Mouse (Mus musculus) liver, embryonic 14.5 days (tissue): ENCODE measurements at regions not wholly inside any gene's neighbourhood (a gene's known extent, or its start where the extent isn't known, plus 50 kb on each side); places are given as distances from the start of the nearest gene placed in this dataset.

Experiments used
- ATAC-seq: fragments of 200-750 bp; cut with Nextera tagmentation; 2 replicates; pipeline ENCODE4 v1.8.0; 2017; ENCODE audit warnings: moderate number of reproducible peaks, mild to moderate bottlenecking, moderate library complexity; ENCODE audit not compliant: insufficient read depth
- DNase-seq, 3 experiments: peaks; one replicate each; pipeline ENCODE4 v3.0.0-alpha.2; 2012 to 2013; ENCODE audit warnings: low read depth in 3 of 3, low spot score in 3 of 3
- H3K27ac ChIP-seq: fragments of 300-500 bp; sonication (generic); 2 replicates; pipeline ENCODE4 v1.5.1; 2014; ENCODE audit warnings: moderate library complexity, mild to moderate bottlenecking, control low read depth, inconsistent platforms
- H3K27me3 ChIP-seq: fragments of 300-500 bp; sonication (generic); 2 replicates; pipeline ENCODE4 v1.6.1; 2014; ENCODE audit warnings: mild to moderate bottlenecking, low read length, moderate library complexity; ENCODE audit not compliant: control insufficient read depth, insufficient read depth
- H3K36me3 ChIP-seq: fragments of 300-500 bp; sonication (generic); replicated peaks from 2 replicates; pipeline ENCODE4 v1.6.1; 2014; ENCODE audit warnings: low read depth; ENCODE audit not compliant: control insufficient read depth, insufficient read depth
- H3K4me1 ChIP-seq, 2 experiments: fragments of 200-500 bp in 1 of 2; fragments of 300-500 bp in 1 of 2; sonication (generic) in 1 of 2; replicated peaks; 2 replicates each; pipeline ENCODE4 v1.6.1; 2012 to 2014; ENCODE audit warnings: antibody characterized with exemption in 1 of 2, inconsistent platforms in 1 of 2, low read length in 1 of 2; ENCODE audit not compliant: control insufficient read depth in 2 of 2, insufficient read depth in 2 of 2
- H3K4me2 ChIP-seq: fragments of 300-500 bp; sonication (generic); 2 replicates; pipeline ENCODE4 v1.6.1; 2014; ENCODE audit warnings: low read depth, mild to moderate bottlenecking, control low read depth, moderate library complexity
- H3K4me3 ChIP-seq, 2 experiments: fragments of 200-500 bp in 1 of 2; fragments of 300-500 bp in 1 of 2; sonication (generic) in 1 of 2; 2 replicates each; pipeline ENCODE4 v1.5.1; 2012 to 2014; ENCODE audit warnings: low read depth in 2 of 2, low read length in 2 of 2, mild to moderate bottlenecking in 2 of 2, control low read depth in 1 of 2, inconsistent platforms in 1 of 2, moderate library complexity in 1 of 2; ENCODE audit not compliant: insufficient read depth in 1 of 2
- H3K9ac ChIP-seq: fragments of 300-500 bp; sonication (generic); replicated peaks from 2 replicates; pipeline ENCODE4 v1.6.1; 2014; ENCODE audit warnings: mild to moderate bottlenecking, control low read depth, moderate library complexity
- H3K9me3 ChIP-seq: fragments of 300-500 bp; sonication (generic); 2 replicates; pipeline ENCODE4 v1.6.1; 2016; ENCODE audit warnings: low read length, mixed read lengths; ENCODE audit not compliant: control insufficient read depth
- CTCF ChIP-seq: IDR thresholded peaks from 2 replicates; pipeline ENCODE4 v1.5.1; 2016; ENCODE audit warnings: antibody characterized with exemption, low read depth, control low read depth
- EP300 ChIP-seq: IDR thresholded peaks from 2 replicates; pipeline ENCODE4 v1.6.1; 2016; ENCODE audit warnings: antibody characterized with exemption, low read depth
- WGBS: fragments of 180-500 bp; shearing (Covaris S2); extraction: QIAGEN DNeasy Blood & Tissue Kit; methylation state at CpG from one replicate; pipeline ENCODE4 v1.1.7; 2014; ENCODE audit not compliant: insufficient replicate concordance; 5-methylcytosine and 5-hydroxymethylcytosine counted together

GRCm38 (mm10) chr8:34601426-34601953 is 490.0 kb upstream of the Gm10131 start:
- DNase-seq (no peak), ATAC-seq (no peak)
- TF ChIP-seq CTCF (no peak), EP300 (no peak)
- H3K9ac ChIP-seq, result no peak overlapping the region
- H3K27me3 ChIP-seq, result no peaks in the 10 kb centered on the region
- no peak overlapping the region for H3K4me3 ChIP-seq
- H3K4me2 ChIP-seq, result no peak overlapping the region
- no peaks in the 10 kb centered on the region for H3K36me3 ChIP-seq
- H3K4me1 ChIP-seq, result no peaks in the 10 kb centered on the region
- WGBS, result 66% methylated on average over 3 of the region's 3 CpGs
- H3K27ac ChIP-seq, result no peak overlapping the region
- no peaks in the 10 kb centered on the region for H3K9me3 ChIP-seq

GRCm38 (mm10) chr8:34600880-34601279 is 489.3 kb upstream of the Gm10131 start:
- Histone ChIP-seq H3K4me1 (no peaks in the 10 kb centered on the region), H3K36me3 (no peaks in the 10 kb centered on the region), H3K9ac (no peak overlapping the region), H3K27ac (no peak overlapping the region), H3K9me3 (no peaks in the 10 kb centered on the region), H3K4me3 (no peak overlapping the region), H3K4me2 (no peak overlapping the region), H3K27me3 (no peaks in the 10 kb centered on the region)
- ATAC-seq (no peak), DNase-seq (no peak)
- TF ChIP-seq EP300 (no peak), CTCF (no peak)
- 58% methylated on average over 5 of the region's 5 CpGs for WGBS

GRCm38 (mm10) chr8:34596593-34596992 is 485.1 kb upstream of the Gm10131 start:
- H3K36me3 ChIP-seq, result no peaks in the 10 kb centered on the region
- no peak overlapping the region for H3K4me3 ChIP-seq
- no peaks in the 10 kb centered on the region for H3K27me3 ChIP-seq
- no peak overlapping the region for H3K27ac ChIP-seq
- H3K4me1 ChIP-seq, result no peaks in the 10 kb centered on the region
- WGBS, result 42% methylated on average over 5 of the region's 5 CpGs
- DNase-seq (no peak), ATAC-seq (no peak)
- H3K9me3 ChIP-seq, result no peaks in the 10 kb centered on the region
- no peak overlapping the region for H3K9ac ChIP-seq
- no peak for TF ChIP-seq CTCF
- no peak for TF ChIP-seq EP300
- no peak overlapping the region for H3K4me2 ChIP-seq

- Histone ChIP-seq H3K9me3 (no peaks in the 10 kb centered on the region), H3K36me3 (no peaks in the 10 kb centered on the region), H3K4me3 (no peak overlapping the region), H3K4me2 (no peak overlapping the region), H3K27me3 (no peaks in the 10 kb centered on the region), H3K27ac (no peak overlapping the region), H3K4me1 (no peaks in the 10 kb centered on the region), H3K9ac (no peak overlapping the region)
- DNase-seq (no peak), ATAC-seq (no peak)
- no peak for TF ChIP-seq EP300
- no peak for TF ChIP-seq CTCF
- WGBS, result 62% methylated on average over 8 of the region's 8 CpGs
Observed at GRCm38 (mm10) chr8:34590976-34591749, 479.6 kb upstream of the Gm10131 start.

- no peaks in the 10 kb centered on the region for H3K36me3 ChIP-seq
- DNase-seq (no peak), ATAC-seq (no peak)
- WGBS, result 32% methylated on average over 4 of the region's 4 CpGs
- no peak for TF ChIP-seq CTCF
- no peak for TF ChIP-seq EP300
- H3K4me3 ChIP-seq, result no peak overlapping the region
- no peak overlapping the region for H3K4me2 ChIP-seq
- no peak overlapping the region for H3K9ac ChIP-seq
- no peak overlapping the region for H3K27ac ChIP-seq
- H3K27me3 ChIP-seq, result no peaks in the 10 kb centered on the region
- no peaks in the 10 kb centered on the region; a peak in 1 of 4 replicates for H3K4me1 ChIP-seq
- no peaks in the 10 kb centered on the region for H3K9me3 ChIP-seq
Observed at GRCm38 (mm10) chr8:34578043-34578442, 466.5 kb upstream of the Gm10131 start.
